Mouse (Mus musculus) heart, embryonic 11.5 days (tissue): ENCODE results near the gene Gm10382. TPM values are rescaled to one million over a fixed set of nuclear protein-coding genes. Genes with fewer than 3 reads are reported as not detected.

Experiments used
- ATAC-seq: fragments of 200-750 bp; cut with Nextera tagmentation; replicated peaks from 2 replicates; pipeline ENCODE4 v1.8.0; 2017; ENCODE audit warnings: moderate library complexity; ENCODE audit not compliant: insufficient number of reproducible peaks, low FRiP score, low TSS enrichment
- H3K27ac ChIP-seq: fragments of 300-500 bp; sonication (generic); 2 replicates; pipeline ENCODE4 v1.5.1; 2014; ENCODE audit warnings: mild to moderate bottlenecking, low read depth, low read length
- H3K27me3 ChIP-seq: fragments of 300-500 bp; sonication (generic); 2 replicates; pipeline ENCODE4 v1.6.1; 2014; ENCODE audit warnings: mild to moderate bottlenecking, low read length, mixed read lengths; ENCODE audit not compliant: control insufficient read depth, insufficient read depth
- H3K36me3 ChIP-seq: fragments of 300-500 bp; sonication (generic); 2 replicates; pipeline ENCODE4 v1.6.1; 2014; ENCODE audit warnings: mild to moderate bottlenecking, low read length, moderate library complexity, mixed read lengths; ENCODE audit not compliant: control insufficient read depth, insufficient read depth
- H3K4me1 ChIP-seq: fragments of 300-500 bp; sonication (generic); 2 replicates; pipeline ENCODE4 v1.6.1; 2014; ENCODE audit warnings: low read length; ENCODE audit not compliant: control insufficient read depth, insufficient read depth
- H3K4me2 ChIP-seq: fragments of 300-500 bp; sonication (generic); 2 replicates; pipeline ENCODE4 v1.6.1; 2014; ENCODE audit warnings: mild to moderate bottlenecking, moderate library complexity
- H3K4me3 ChIP-seq: fragments of 300-500 bp; sonication (generic); 2 replicates; pipeline ENCODE4 v1.5.1; 2014; ENCODE audit warnings: low read depth, low read length
- H3K9ac ChIP-seq: fragments of 300-500 bp; sonication (generic); 2 replicates; pipeline ENCODE4 v1.6.1; 2014; ENCODE audit warnings: mild to moderate bottlenecking, low read depth, low read length, moderate library complexity
- H3K9me3 ChIP-seq: fragments of 300-500 bp; sonication (generic); replicated peaks from 2 replicates; pipeline ENCODE4 v1.6.1; 2016; ENCODE audit warnings: low read length; ENCODE audit not compliant: control insufficient read depth
- WGBS: fragments of 180-500 bp; shearing (Covaris S2); extraction: QIAGEN DNeasy Blood & Tissue Kit; methylation state at CpG from one replicate; pipeline ENCODE4 v1.1.7; 2014; ENCODE audit not compliant: insufficient replicate concordance; 5-methylcytosine and 5-hydroxymethylcytosine counted together
- polyA plus RNA-seq: library from polyadenylated mRNA; unstranded; fragments of >200 nt; fragmentation: Nextera tagmentation; extraction: Ambion mirVana; gene quantifications from 2 replicates; pipeline ENCODE4 v1.2.1, GENCODE M21; 2014

The Gm10382 gene
- polyA plus RNA-seq, 1 experiment from 2014 or later, result 0.42 TPM

DNA sequence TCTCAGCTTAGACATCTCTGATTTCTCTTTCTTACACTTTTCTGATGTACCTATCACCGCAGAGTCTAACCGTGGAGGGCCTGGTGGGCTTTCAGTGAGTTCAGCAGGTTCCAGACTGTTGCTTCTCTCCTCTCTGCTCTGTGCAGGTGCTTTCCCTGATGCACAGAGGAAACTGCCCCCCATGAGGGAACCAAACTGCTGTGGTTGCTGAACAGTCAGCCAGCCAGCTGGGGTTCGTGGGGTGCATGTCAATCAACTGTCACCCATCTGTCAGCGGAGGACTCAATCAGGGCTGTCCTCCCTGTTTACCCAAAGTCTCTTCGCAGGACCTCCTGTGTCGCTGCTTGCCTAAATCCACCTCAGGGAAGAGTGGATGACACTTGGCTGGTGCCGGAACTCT lies 11.9 kb upstream of the Gm10382 start:
- H3K4me2 ChIP-seq, result no peak overlapping the region
- H3K36me3 ChIP-seq, result no peaks in the 10 kb centered on the region
- no peak overlapping the region for H3K9ac ChIP-seq
- H3K4me3 ChIP-seq, result no peak overlapping the region
- no peaks in the 10 kb centered on the region for H3K27me3 ChIP-seq
- no peak for ATAC-seq
- WGBS, result 67% methylated on average over 7 of the region's 7 CpGs
- no peaks in the 10 kb centered on the region for H3K4me1 ChIP-seq
- no peaks in the 10 kb centered on the region for H3K9me3 ChIP-seq
- H3K27ac ChIP-seq, result no peak overlapping the region

- H3K4me1 ChIP-seq, result no peaks in the 10 kb centered on the region
- no peak for ATAC-seq
- H3K4me3 ChIP-seq, result no peak overlapping the region
- H3K9me3 ChIP-seq, result no peaks in the 10 kb centered on the region
- H3K27me3 ChIP-seq, result no peaks in the 10 kb centered on the region
- no peak overlapping the region for H3K4me2 ChIP-seq
- no peak overlapping the region for H3K9ac ChIP-seq
- 82% methylated on average over 5 of the region's 5 CpGs for WGBS
- H3K36me3 ChIP-seq, result no peaks in the 10 kb centered on the region
- no peak overlapping the region for H3K27ac ChIP-seq
Measured at GRCm38 (mm10) chr5:125378919-125379318, 10.2 kb upstream of the Gm10382 start.

DNA sequence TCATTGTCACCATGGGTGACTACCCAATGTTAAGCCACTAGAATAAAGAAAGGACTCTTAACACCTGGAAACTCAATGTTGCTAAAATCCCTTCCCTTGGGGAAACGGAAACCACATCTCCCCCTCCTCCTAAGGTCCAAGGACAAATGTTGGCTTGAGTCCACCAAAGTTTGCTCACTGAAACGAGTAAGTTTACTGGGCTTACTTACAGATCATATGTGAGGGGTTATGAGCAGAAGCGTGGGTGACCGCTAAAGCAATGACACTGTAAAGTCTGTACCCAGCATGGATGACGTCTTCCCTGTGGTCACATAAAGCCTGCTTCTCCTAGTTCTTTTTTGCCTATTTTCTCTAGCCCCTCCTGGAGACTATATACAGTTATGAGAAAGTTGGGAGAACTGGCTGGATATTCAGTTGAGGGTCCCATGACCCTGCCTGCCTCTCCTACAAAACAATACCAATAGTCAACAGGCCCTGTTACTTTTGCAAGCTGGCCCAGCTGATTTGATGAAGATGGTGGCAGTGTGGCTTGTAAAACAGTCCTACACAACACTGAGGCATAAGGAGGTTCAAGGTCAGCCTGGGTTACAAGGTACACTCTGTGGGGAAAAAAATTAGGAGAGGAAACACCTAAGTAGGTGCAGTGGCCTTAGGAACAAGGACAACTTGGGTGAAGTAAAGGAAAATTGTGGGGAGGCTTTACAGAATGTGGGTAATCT lies 7.0 kb upstream of the Gm10382 start:
- peaks cover 15% of the 10 kb centered on the region for H3K36me3 ChIP-seq
- 80% methylated on average over 5 of the region's 5 CpGs for WGBS
- no peaks in the 10 kb centered on the region for H3K27me3 ChIP-seq
- no peak overlapping the region for H3K4me3 ChIP-seq
- H3K9ac ChIP-seq, result no peak overlapping the region
- H3K27ac ChIP-seq, result no peak overlapping the region
- H3K9me3 ChIP-seq, result no peaks in the 10 kb centered on the region
- ATAC-seq, result no peak
- no peaks in the 10 kb centered on the region for H3K4me1 ChIP-seq
- no peak overlapping the region for H3K4me2 ChIP-seq

GRCm38 (mm10) chr5:125382673-125383558 lies 6.2 kb upstream of the Gm10382 start:
- 48% methylated on average over 6 of the region's 6 CpGs for WGBS
- Histone ChIP-seq H3K36me3 (peaks cover 15% of the 10 kb centered on the region), H3K27ac (no peak overlapping the region), H3K4me1 (no peaks in the 10 kb centered on the region), H3K9ac (no peak overlapping the region), H3K4me2 (no peak overlapping the region), H3K27me3 (no peaks in the 10 kb centered on the region), H3K9me3 (no peaks in the 10 kb centered on the region), H3K4me3 (no peak overlapping the region)
- peak; percentile 68 for ATAC-seq

DNA sequence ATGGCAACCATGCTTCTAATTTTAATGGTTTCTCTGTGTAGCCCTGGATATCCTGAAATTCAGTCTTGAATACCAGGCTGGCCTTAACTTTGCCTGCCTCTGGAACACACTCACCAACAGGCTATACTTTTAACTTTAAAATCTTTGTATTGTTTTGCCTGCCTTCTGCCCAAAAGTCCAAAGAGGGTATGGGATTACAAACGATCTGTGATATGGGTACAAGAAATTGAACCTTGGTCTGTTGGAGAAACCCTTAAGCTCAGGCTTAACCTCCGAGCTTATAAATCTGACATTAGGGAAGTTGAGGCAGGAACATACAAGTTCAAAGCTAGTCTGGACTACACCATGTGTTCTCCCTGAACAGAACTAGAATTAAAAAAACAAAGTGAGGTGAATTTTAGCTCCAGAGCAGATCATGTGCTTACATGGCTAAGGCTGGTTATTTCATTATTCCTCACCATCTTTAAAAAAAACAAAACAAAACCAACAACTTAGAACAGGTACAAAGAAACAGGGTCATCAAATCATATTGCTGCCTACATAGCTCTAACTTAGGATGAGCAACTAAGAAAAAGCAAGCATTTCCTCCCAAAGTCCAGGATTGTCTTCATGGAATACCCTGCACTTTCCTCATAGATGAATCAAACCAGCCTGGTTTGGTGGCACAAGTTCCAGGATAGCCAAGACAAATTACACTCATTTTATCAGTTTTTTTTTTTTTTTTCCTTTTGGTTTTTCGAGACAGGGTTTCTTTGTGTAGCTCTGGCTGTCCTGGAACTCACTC lies 5.3 kb upstream of the Gm10382 start:
- WGBS, result 73% methylated on average over 3 of the region's 3 CpGs
- 0 out of 2 replicates have a peak, but pooled peaks cover 4% of the 10 kb centered on the region for H3K4me1 ChIP-seq
- H3K36me3 ChIP-seq, result peaks cover 15% of the 10 kb centered on the region
- H3K4me2 ChIP-seq, result no peak overlapping the region
- H3K27me3 ChIP-seq, result no peaks in the 10 kb centered on the region
- no peaks in the 10 kb centered on the region for H3K9me3 ChIP-seq
- ATAC-seq, result no peak
- H3K27ac ChIP-seq, result no peak overlapping the region
- no peak overlapping the region for H3K4me3 ChIP-seq
- H3K9ac ChIP-seq, result no peak overlapping the region

DNA sequence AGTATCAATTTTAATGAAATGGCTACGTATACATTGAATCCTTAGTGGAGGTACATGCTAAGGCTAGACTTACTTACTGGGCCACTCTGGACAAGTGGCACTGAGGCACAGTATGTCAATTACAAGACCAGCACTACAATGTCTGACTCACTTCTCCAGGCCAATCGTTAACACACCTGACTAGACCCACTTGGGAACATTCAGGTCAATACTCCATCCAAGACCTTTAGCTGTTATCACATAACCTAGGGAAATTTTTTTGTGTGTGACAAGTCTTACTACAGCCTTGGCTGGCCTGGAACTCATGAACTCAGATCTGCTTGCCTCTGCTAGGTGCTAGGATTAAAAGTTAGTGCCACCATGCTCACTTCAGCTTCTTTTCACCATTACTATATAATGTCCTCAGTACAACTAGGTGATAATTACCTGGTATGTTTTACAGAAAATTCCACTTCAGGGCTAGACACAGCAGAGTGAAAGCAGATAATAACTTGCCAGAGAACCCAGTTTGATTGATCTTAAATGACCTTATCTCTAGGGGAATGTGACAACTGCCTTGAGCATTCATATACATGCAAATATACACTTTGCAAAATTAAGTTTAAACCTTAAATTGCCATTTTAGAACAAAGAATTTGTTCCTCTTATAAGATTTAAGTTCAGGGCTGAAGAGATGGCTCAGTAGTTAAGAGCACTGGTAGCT lies 4.5 kb upstream of the Gm10382 start:
- H3K4me1 ChIP-seq, result 0 out of 2 replicates have a peak, but pooled peaks cover 4% of the 10 kb centered on the region
- H3K27ac ChIP-seq, result no peak overlapping the region
- no peak overlapping the region for H3K4me2 ChIP-seq
- no peaks in the 10 kb centered on the region for H3K9me3 ChIP-seq
- WGBS, result 84% methylated on average over 2 of the region's 2 CpGs
- no peaks in the 10 kb centered on the region for H3K27me3 ChIP-seq
- no peak overlapping the region for H3K4me3 ChIP-seq
- ATAC-seq, result no peak
- H3K36me3 ChIP-seq, result peaks cover 15% of the 10 kb centered on the region
- H3K9ac ChIP-seq, result no peak overlapping the region

GRCm38 (mm10) chr5:125385215-125385940 lies 3.7 kb upstream of the Gm10382 start:
- Histone ChIP-seq H3K4me2 (peak overlapping the region; percentile 22; the same call in 1 of the 2 replicates), H3K9ac (no peak overlapping the region), H3K9me3 (no peaks in the 10 kb centered on the region), H3K27ac (no peak overlapping the region), H3K27me3 (no peaks in the 10 kb centered on the region), H3K4me1 (0 out of 2 replicates have a peak, but pooled peaks cover 4% of the 10 kb centered on the region), H3K36me3 (peaks cover 15% of the 10 kb centered on the region), H3K4me3 (no peak overlapping the region)
- WGBS, result 75% methylated on average over 8 of the region's 8 CpGs
- ATAC-seq, result no peak
